Mouse (Mus musculus): ENCODE data around the gene Elavl1. TPM values are rescaled to one million over a fixed set of nuclear protein-coding genes. Genes with fewer than 3 reads are reported as not detected.
A peak's percentile ranks its signal among the peaks of the same experiment; 100 is the strongest.

Gene Elavl1
- total and polyA plus RNA-seq, 2 experiments from 2014 or later, result 60.7 to 66.6 TPM

GRCm38 (mm10) chr8:4322470-4322869 lies 2.7 kb downstream of the Elavl1 start:
- DNase-seq, result peak; percentile 93
- peaks cover 8% of the 10 kb centered on the region; the same call in 1 of the 2 replicates for H3K36me3 ChIP-seq (ENCODE audit: insufficient read depth)
- TF ChIP-seq CTCF (IDR thresholded peaks at IDR 0.05; ENCODE audit: low read depth), result peak; percentile 94
- WGBS, result 27% methylated on average over 2 of the region's 2 CpGs
- no peak for ATAC-seq
- no peak overlapping the region for H3K4me3 ChIP-seq (ENCODE audit: low read depth, low read length)
- H3K27ac ChIP-seq (ENCODE audit: low read depth, low read length), result peak overlapping the region; percentile 16; the same call in 1 of the 2 replicates
- H3K9ac ChIP-seq, result no peak overlapping the region
- H3K27me3 ChIP-seq (ENCODE audit: insufficient read depth, low read length), result no peaks in the 10 kb centered on the region
- no peaks in the 10 kb centered on the region for H3K9me3 ChIP-seq (ENCODE audit: low read length)
- H3K4me2 ChIP-seq (ENCODE audit: low read depth), result no peak overlapping the region
- H3K4me1 ChIP-seq (ENCODE audit: insufficient read depth), result peaks cover 18% of the 10 kb centered on the region

- WGBS, result 64% methylated on average over 2 of the region's 2 CpGs
- TF ChIP-seq CTCF (IDR thresholded peaks at IDR 0.05; ENCODE audit: low read depth), result no peak
- Histone ChIP-seq H3K4me1 (ENCODE audit: insufficient read depth) (peaks cover 17% of the 10 kb centered on the region), H3K27me3 (ENCODE audit: insufficient read depth, low read length) (no peaks in the 10 kb centered on the region), H3K27ac (ENCODE audit: low read depth, low read length) (no peak overlapping the region), H3K9me3 (ENCODE audit: low read length) (no peaks in the 10 kb centered on the region), H3K4me2 (ENCODE audit: low read depth) (no peak overlapping the region), H3K4me3 (ENCODE audit: low read depth, low read length) (no peak overlapping the region), H3K36me3 (ENCODE audit: insufficient read depth) (peaks cover 8% of the 10 kb centered on the region; the same call in 1 of the 2 replicates), H3K9ac (no peak overlapping the region)
- DNase-seq (no peak), ATAC-seq (no peak)
Measured at GRCm38 (mm10) chr8:4321031-4321430, 4.2 kb downstream of the Elavl1 start.

GRCm38 (mm10) chr8:4320404-4320803 lies 4.8 kb downstream of the Elavl1 start:
- ATAC-seq, result no peak
- no peak for DNase-seq

GRCm38 (mm10) chr8:4319573-4319872 lies 5.7 kb downstream of the Elavl1 start:
- Histone ChIP-seq H3K4me1 (ENCODE audit: insufficient read depth) (peaks cover 13% of the 10 kb centered on the region), H3K27me3 (ENCODE audit: insufficient read depth, low read length) (no peaks in the 10 kb centered on the region), H3K9ac (no peak overlapping the region), H3K36me3 (ENCODE audit: insufficient read depth) (peaks cover 8% of the 10 kb centered on the region; the same call in 1 of the 2 replicates), H3K4me2 (ENCODE audit: low read depth) (no peak overlapping the region), H3K9me3 (ENCODE audit: low read length) (no peaks in the 10 kb centered on the region), H3K4me3 (ENCODE audit: low read depth, low read length) (no peak overlapping the region), H3K27ac (ENCODE audit: low read depth, low read length) (no peak overlapping the region)
- WGBS, result 96% methylated on average over 11 of the region's 11 CpGs
- TF ChIP-seq CTCF (IDR thresholded peaks at IDR 0.05; ENCODE audit: low read depth), result no peak
- DNase-seq (no peak), ATAC-seq (no peak)

More at GRCm38 (mm10) chr8:4320404-4320803, 4.8 kb downstream of the Elavl1 start:
- H3K27me3 ChIP-seq (ENCODE audit: insufficient read depth, low read length), result no peaks in the 10 kb centered on the region
- peaks cover 13% of the 10 kb centered on the region for H3K4me1 ChIP-seq (ENCODE audit: insufficient read depth)
- H3K27ac ChIP-seq (ENCODE audit: low read depth, low read length), result no peak overlapping the region
- H3K4me2 ChIP-seq (ENCODE audit: low read depth), result no peak overlapping the region
- no peak overlapping the region for H3K4me3 ChIP-seq (ENCODE audit: low read depth, low read length)
- TF ChIP-seq CTCF (IDR thresholded peaks at IDR 0.05; ENCODE audit: low read depth), result no peak
- H3K9me3 ChIP-seq (ENCODE audit: low read length), result no peaks in the 10 kb centered on the region
- peaks cover 8% of the 10 kb centered on the region; the same call in 1 of the 2 replicates for H3K36me3 ChIP-seq (ENCODE audit: insufficient read depth)
- no peak overlapping the region for H3K9ac ChIP-seq
- 96% methylated on average over 1 of the region's 1 CpGs for WGBS

- H3K4me1 ChIP-seq (ENCODE audit: insufficient read depth), result peaks cover 12% of the 10 kb centered on the region
- no peak overlapping the region for H3K9ac ChIP-seq
- DNase-seq (no peak), ATAC-seq (no peak)
- no peaks in the 10 kb centered on the region for H3K27me3 ChIP-seq (ENCODE audit: insufficient read depth, low read length)
- H3K36me3 ChIP-seq (ENCODE audit: insufficient read depth), result peaks cover 8% of the 10 kb centered on the region; the same call in 1 of the 2 replicates
- 91% methylated on average over 2 of the region's 2 CpGs for WGBS
- no peak for TF ChIP-seq CTCF (IDR thresholded peaks at IDR 0.05; ENCODE audit: low read depth)
- no peaks in the 10 kb centered on the region for H3K9me3 ChIP-seq (ENCODE audit: low read length)
- no peak overlapping the region for H3K27ac ChIP-seq (ENCODE audit: low read depth, low read length)
- H3K4me3 ChIP-seq (ENCODE audit: low read depth, low read length), result no peak overlapping the region
- no peak overlapping the region for H3K4me2 ChIP-seq (ENCODE audit: low read depth)
Measured at GRCm38 (mm10) chr8:4318796-4319572, 6.2 kb downstream of the Elavl1 start.

- WGBS, result 93% methylated on average over 5 of the region's 5 CpGs
- Histone ChIP-seq H3K27ac (ENCODE audit: low read depth, low read length) (no peak overlapping the region), H3K4me1 (ENCODE audit: insufficient read depth) (peaks cover 4% of the 10 kb centered on the region; the same call in 1 of the 2 replicates), H3K4me2 (ENCODE audit: low read depth) (no peak overlapping the region), H3K4me3 (ENCODE audit: low read depth, low read length) (no peak overlapping the region), H3K9ac (no peak overlapping the region), H3K9me3 (ENCODE audit: low read length) (no peaks in the 10 kb centered on the region), H3K36me3 (ENCODE audit: insufficient read depth) (peaks cover 8% of the 10 kb centered on the region; the same call in 1 of the 2 replicates), H3K27me3 (ENCODE audit: insufficient read depth, low read length) (no peaks in the 10 kb centered on the region)
- TF ChIP-seq CTCF (IDR thresholded peaks at IDR 0.05; ENCODE audit: low read depth), result no peak
- DNase-seq (no peak), ATAC-seq (no peak)
Measured at GRCm38 (mm10) chr8:4318124-4318523, 7.1 kb downstream of the Elavl1 start.

GRCm38 (mm10) chr8:4314852-4315251 lies 10.4 kb downstream of the Elavl1 start:
- H3K4me1 ChIP-seq (ENCODE audit: insufficient read depth), result no peaks in the 10 kb centered on the region
- H3K27me3 ChIP-seq (ENCODE audit: insufficient read depth, low read length), result no peaks in the 10 kb centered on the region
- no peak overlapping the region for H3K4me3 ChIP-seq (ENCODE audit: low read depth, low read length)
- no peak for TF ChIP-seq CTCF (IDR thresholded peaks at IDR 0.05; ENCODE audit: low read depth)
- no peak for DNase-seq
- H3K9ac ChIP-seq, result no peak overlapping the region
- no peak overlapping the region for H3K4me2 ChIP-seq (ENCODE audit: low read depth)
- H3K36me3 ChIP-seq (ENCODE audit: insufficient read depth), result peaks cover 18% of the 10 kb centered on the region
- 92% methylated on average over 3 of the region's 3 CpGs for WGBS
- H3K9me3 ChIP-seq (ENCODE audit: low read length), result no peaks in the 10 kb centered on the region
- H3K27ac ChIP-seq (ENCODE audit: low read depth, low read length), result no peak overlapping the region
- no peak for ATAC-seq

Data from forebrain, postnatal 0 days (tissue).